Mouse (Mus musculus): ENCODE data around the gene Gm45753.

Gene Gm45753

DNA sequence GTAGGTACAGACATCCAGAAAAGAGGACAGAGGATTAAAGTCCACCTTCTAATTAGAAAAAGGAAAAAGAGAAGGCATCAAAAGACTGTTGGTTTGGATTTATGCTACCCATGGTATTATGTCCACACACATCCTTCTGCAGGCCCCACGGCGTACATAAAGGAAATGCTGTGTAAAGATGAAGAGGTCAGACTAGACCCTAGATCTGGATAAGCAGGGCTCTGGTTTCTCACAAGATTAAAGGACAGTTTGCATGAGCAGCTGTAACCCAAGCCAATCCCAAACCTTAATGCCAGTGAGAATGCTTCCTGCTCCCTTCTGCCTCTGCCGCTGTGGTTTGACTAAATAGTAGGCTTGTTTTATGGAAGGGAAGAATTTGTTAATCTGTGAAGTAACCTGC lies 30.8 kb downstream of the Gm45753 start:
- DNase-seq (ENCODE audit: low read depth, low spot score), result no peak

GRCm38 (mm10) chr8:45274317-45274716 lies 33.9 kb downstream of the Gm45753 start:
- DNase-seq (ENCODE audit: low read depth, low spot score), result no peak

DNA sequence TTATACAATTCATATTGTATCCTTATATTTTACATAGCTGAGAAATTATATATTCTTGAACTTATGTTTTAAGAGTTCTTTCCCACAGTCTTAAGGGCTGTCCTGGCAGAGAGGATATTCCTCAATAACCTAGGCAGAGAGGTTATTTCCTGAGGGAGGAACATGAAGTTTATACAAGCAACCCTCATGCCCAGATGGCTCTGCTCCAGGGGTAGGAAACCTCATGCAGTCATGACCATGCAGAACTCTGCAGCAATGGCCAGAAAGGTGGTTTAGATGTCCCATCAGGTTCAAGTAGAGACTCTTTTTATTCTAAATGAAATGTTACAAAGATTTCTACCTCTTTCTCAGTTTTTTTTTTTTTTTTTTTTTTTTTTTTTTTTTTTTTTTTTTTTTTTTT lies 39.2 kb downstream of the Gm45753 start:
- DNase-seq (ENCODE audit: low read depth, low spot score), result no peak

GRCm38 (mm10) chr8:45268485-45268884 lies 39.8 kb downstream of the Gm45753 start:
- DNase-seq (ENCODE audit: low read depth, low spot score), result peak; percentile 20

- DNase-seq (ENCODE audit: low read depth, low spot score), result peak; percentile 46
Measured at GRCm38 (mm10) chr8:45267611-45268391, 40.5 kb downstream of the Gm45753 start.

DNA sequence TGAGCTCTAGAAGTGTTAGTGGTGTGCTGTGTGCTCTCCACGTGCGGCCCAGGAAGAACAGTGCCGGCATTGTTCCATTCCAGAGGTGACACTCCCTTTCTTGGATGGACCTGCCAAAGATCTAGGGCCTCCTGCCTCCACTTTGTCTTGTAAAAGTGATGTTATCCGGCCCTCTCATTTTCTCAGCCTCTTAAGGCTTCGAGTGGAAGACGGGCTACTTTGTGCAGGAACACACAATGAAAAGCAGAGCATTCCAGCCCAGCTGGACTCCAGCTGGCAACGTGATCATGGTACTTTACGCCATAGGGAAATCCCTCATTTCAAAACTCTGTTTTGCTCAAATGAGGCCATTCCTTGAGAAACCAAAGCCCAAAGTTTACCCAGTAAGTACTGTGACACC lies 41.3 kb downstream of the Gm45753 start:
- DNase-seq (ENCODE audit: low read depth, low spot score), result no peak

- no peak for DNase-seq (ENCODE audit: low read depth, low spot score)
Measured at GRCm38 (mm10) chr8:45264918-45265317, 43.3 kb downstream of the Gm45753 start.

GRCm38 (mm10) chr8:45262851-45263250 lies 45.4 kb downstream of the Gm45753 start:
- no peak for DNase-seq (ENCODE audit: low read depth, low spot score)

DNA sequence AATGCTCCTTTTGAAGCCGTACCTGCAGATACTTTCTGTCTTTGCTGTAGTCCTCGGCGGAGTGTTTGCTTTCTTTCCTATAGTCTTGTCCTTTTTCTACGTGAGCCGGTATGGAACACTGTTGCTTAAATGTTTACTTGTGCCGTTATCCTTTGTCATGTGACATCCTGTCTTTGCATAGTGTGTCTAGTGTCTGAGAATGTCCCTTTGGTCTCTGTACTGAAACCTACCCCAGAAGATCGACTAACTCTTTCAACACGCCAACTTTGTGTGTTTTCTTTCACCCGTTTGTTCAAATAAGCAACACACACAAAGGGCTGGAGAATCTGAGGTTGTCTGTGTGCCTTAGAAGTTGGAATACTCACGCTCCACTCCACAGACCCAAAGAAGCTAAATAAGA lies 46.3 kb downstream of the Gm45753 start, which contains the start of gene F11:
Gene F11 (minus strand): TSS at position 112 of the 400 bp plus-strand sequence.
- no peak for DNase-seq (ENCODE audit: low read depth, low spot score)

- DNase-seq (ENCODE audit: low read depth, low spot score), result peak; percentile 49
Measured at GRCm38 (mm10) chr8:45258421-45258820, 49.8 kb downstream of the Gm45753 start.

DNA sequence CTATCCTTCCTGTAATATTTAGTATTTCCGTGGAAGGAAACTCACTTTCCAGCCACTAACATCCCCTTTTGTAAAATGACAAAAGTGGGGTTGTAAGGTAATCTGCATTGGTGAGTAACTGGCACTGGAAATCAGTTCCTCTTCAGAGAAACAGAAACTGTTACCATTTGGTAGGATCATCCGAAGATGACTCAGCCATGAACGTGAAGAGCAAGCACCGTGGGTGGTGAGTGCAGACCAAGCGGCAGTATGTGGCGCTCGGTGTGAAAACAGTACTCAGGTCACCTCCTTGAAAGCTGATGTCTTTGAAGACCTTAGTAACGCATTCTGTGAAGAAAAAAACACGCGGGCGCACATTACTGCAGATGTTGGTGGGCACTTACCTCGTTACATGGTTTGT lies 53.2 kb downstream of the Gm45753 start:
- DNase-seq (ENCODE audit: low read depth, low spot score), result no peak

DNA sequence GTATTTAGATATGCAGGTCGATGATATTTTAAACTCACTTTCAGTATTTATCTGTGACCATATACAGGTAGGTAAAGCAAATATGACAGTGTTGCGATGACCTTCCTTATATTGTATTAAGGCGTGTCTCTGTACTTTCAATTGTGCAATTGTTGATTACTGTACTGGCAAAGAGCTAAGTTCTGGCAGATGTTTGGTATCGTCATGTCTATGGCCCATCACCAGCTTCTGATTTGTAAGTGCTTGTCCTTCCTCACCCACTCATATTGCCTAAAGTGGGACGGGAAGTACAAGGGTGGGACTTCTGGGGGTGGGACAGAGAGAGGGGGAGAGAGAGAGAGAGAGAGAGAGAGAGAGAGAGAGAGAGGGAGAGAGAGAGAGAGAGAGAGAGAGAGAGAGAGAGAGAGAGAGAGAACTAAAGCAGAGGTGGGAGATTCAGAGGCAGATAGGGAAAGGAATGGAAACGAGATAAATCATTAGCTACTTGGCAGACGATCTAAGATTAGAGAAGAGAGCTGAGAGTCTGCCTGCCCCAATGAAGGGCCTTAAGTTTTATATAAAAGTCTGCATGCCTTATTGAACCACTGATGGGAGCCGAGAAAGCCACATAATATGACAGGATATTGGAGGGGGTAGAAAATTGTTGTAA lies 53.9 kb downstream of the Gm45753 start:
- no peak for DNase-seq (ENCODE audit: low read depth, low spot score)

DNA sequence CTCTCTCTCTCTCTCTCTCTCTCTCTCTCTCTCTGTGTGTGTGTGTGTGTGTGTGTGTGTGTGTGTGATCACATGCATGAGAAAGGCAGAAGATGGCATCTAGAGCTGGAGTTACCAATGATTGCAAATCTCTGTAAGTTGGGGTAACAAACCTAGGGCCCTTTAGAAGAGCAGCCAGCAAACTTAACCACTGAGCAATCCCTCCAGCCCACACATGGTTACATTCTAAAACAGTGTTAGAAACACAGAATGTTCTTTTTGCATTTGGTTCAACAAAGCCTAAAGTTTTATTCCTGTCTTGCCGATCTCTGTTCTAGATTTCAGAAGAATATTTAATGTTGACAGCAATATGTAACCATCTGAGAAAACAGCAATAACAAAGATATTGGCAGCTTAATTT lies 54.7 kb downstream of the Gm45753 start:
- DNase-seq (ENCODE audit: low read depth, low spot score), result no peak

GRCm38 (mm10) chr8:45253111-45253510 lies 55.2 kb downstream of the Gm45753 start:
- no peak for DNase-seq (ENCODE audit: low read depth, low spot score)

- DNase-seq (ENCODE audit: low read depth, low spot score), result no peak
Measured at GRCm38 (mm10) chr8:45246307-45246706, 62.0 kb downstream of the Gm45753 start.

DNA sequence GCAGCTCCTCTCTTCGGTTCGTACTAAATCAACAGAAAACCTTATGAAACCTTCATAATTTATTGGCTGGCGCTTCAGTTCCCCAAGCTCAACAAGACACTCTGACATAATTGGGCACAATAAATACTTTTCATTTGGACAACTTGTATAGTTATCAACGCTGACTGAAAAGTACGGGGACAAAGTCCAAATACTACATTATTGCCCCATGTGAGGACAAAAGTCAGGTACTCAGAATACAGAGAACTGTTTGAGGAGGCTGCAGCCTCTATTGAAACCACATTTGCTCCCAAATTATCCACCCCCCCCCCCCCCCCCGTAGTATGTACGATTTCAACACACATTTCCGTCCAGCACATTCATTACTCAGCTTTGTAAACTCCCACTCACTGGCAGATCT lies 68.9 kb downstream of the Gm45753 start:
- DNase-seq (ENCODE audit: low read depth, low spot score), result no peak

DNA sequence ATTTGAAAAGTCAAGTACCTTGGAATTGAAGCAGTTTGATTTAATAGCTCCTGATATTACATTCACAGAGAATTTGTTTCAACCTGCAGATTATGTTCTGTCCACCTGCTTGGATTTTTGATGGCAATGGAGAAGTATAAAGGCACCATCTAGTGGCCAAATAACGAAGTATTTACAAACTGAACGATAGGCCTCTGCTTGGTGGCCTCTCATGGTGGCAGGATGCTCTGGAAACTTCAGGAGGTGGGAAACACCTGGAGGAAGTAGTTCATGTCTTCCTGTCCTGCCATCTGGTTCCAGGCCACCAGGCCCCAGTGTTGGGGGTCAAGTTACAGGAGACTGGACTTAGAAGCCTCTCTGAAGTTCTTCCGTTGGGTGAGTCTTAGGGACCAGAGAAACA lies 70.0 kb downstream of the Gm45753 start:
- peak; percentile 60 for DNase-seq (ENCODE audit: low read depth, low spot score)

- DNase-seq (ENCODE audit: low read depth, low spot score), result peak; percentile 70
Measured at GRCm38 (mm10) chr8:45236164-45236912, 71.9 kb downstream of the Gm45753 start.

- no peak for DNase-seq (ENCODE audit: low read depth, low spot score)
Measured at GRCm38 (mm10) chr8:45235228-45235627, 73.0 kb downstream of the Gm45753 start.

DNA sequence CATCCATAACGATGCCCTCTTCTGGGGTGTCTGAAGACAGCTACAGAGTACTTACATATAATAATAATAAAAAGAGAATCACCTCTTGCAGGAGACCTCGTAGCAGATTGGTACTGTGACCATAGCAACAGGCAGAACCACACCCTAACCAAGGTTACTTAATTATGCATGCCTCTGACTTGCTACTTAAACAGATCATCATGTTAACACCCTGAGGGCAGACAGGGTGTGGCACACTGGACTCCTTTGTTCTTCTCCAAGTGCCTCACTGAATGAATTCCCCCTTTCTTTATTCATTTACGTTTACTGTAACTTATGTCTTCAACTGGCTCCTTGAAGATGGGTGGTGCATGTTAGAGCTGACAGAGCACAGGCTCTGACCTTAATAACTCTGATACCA lies 75.0 kb downstream of the Gm45753 start:
- no peak for DNase-seq (ENCODE audit: low read depth, low spot score)

Measured in 3T3-L1 (cell line).